Mouse (Mus musculus) frontal cortex, adult 2 months (tissue): ENCODE data around the gene Ube2f. TPM values are rescaled to one million over a fixed set of nuclear protein-coding genes. Genes with fewer than 3 reads are reported as not detected.

ENCODE experiments used
- DNase-seq, 2 experiments: peaks; one replicate each; pipeline ENCODE4 v3.0.0; 2022; ENCODE audit warnings: low spot score in 1 of 2; ENCODE audit errors: extremely low spot score in 1 of 2
- polyA plus RNA-seq: library from polyadenylated mRNA; depleted of rRNA; stranded (reverse); fragments of >200 nt; gene quantifications from 2 replicates; pipeline ENCODE4 v1.2.3, GENCODE M21; 2012

Gene Ube2f
- polyA plus RNA-seq, 1 experiment, result 60.1 TPM

DNA sequence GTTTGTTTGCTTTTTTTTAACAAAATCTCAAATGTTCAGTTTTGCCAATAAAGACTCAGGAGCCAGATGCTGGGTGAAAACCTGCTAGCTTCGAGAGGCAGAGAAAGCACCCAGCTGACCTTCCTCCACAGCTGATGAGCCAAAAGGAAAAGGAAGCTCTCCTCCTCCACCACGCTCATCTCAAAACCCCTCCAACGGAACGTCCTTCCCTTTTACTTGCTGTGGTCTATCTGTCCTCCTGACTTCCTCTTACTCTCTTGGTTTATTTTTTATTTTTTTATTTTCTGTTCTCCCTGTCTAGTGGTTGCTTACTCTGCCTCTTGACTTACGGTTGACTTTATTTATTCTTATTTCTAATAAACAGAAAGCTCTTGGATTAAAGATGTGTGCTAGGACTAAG is 14.7 kb upstream of the Ube2f start:
- DNase-seq, result no peak

DNA sequence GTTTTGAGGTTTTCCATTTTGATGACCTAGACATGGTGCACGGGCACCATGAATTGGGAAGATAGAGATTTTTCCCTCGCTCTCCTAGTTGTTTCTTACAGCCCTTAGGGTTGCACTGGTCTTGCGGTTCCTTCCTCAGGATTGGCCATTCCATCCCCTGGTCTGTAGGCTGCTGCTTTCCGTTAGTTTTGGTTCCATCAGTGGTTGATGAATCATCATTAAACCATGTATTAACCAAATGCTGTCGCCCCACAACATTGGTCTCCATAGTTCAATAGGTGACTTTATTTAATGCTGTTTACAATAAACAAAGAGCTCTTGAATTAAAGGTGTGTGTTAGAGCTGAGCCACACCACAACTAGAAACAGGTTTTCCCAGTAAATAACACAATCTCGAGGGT is 12.4 kb upstream of the Ube2f start:
- DNase-seq, result no peak

DNA sequence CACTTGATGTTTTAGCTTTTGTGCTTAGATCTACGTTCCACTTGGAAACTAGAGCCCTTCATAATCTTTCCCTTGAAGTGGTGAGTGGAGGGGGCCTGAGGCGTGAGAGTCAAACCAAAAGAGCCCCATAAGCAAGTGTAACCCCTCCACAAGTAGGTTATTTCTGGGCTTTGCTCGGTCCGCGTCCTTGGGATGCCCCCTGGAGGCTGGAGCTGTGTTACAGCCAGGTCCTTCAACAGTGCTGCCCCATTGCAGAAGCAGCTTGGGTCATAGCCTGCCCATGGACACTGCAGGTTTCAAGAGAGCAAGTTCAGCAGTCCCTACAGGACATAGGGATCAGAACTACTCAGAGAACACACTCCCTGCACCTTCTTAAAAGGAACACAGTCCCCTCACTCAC is 11.0 kb upstream of the Ube2f start:
- DNase-seq, result peak in 1 of 2 experiments; percentile 75

DNA sequence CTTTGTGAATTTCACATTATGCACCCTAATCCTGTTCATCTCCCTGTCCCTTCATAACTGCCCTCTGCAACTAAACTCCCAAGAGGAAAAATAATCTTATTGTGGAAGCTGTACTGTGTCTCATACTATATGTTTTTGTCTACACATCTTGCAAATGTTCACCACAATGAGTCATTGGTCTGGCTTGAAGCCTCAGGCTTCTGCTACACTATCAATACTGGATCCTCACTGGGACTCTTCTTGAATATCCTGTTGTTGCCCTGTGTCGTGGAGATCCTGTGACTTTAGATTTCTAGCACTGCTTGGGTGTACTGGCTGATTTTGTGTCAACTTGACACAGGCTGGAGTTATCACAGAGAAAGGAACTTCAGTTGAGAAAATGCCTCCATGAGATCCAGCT is 10.3 kb upstream of the Ube2f start:
- DNase-seq, result no peak

DNA sequence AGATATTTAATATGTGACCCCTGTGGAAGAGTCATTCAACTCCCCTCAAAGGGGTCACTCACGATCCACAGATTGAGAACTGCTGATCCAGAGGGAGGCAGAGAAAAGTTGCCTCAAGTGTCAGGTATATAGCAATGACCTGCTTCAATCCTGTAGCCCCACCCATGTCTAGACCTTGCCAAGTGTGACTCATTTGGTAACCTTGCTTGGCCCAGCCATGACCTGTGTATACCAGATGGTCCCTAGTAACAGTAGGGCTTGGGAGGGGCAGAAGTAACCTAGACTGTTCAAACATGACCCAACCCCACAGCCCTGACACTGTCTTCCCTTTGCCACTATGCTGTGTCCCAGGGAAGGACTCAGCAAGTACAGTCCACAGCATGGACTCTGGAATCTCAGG is 9.4 kb upstream of the Ube2f start:
- no peak for DNase-seq

DNA sequence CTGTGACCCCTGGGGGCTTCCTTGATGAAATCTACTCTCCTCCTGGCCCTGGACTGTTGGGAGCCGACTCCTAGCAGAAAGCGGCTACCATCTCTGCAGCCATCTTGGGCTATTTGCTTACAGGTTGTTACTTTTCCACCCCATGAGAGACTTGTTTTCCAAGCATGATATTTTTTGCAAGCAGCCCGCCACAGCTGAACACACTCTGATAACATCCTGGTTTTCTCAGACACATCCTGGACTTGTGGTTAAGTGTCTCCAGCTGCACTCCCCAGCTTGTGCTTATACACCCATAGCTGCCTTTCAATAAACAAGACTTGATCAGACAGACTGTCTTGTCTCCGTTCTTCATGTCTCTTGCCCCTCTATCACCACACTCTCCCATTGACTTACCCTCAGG is 8.9 kb upstream of the Ube2f start:
- no peak for DNase-seq

DNA sequence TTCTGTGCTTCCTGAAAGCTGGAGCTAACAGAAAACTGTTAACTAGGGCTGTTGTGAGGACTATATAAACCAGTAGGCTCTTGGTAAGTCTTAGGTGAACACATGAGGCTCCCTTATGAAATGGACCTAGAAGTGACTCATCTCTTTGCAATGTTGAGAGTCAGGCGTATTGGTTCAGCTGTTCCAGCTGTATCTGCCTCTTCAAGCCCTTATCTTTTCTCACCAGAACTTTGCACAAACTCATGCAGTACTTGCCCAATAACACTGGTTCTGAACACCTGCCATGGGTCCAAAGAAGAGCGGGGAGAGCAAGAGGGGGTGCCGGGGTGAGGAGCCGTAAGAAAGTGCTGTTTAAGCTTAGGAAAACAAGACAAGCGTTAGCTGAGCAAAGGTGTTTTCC is 1.9 kb upstream of the Ube2f start:
- no peak for DNase-seq

DNA sequence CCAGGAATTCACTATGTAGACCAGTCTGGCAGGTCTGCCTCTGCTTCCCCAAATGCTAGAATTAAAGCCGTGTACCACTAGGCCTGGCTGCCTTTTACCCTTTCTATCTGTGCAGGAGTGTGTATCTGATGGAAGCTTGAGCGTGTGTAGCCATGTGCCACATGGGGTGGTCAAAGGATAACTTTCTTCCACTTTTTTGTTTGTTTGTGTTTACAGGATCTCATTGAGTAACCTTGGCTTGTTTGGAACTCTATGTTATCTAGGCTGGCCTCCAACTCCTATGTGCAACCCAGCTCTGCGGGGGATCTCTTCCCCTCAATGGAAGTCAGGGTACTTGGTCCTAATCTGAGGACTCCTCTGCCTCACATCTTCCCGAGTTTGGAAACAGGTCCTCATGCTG is 1.1 kb upstream of the Ube2f start:
- no peak for DNase-seq

DNA sequence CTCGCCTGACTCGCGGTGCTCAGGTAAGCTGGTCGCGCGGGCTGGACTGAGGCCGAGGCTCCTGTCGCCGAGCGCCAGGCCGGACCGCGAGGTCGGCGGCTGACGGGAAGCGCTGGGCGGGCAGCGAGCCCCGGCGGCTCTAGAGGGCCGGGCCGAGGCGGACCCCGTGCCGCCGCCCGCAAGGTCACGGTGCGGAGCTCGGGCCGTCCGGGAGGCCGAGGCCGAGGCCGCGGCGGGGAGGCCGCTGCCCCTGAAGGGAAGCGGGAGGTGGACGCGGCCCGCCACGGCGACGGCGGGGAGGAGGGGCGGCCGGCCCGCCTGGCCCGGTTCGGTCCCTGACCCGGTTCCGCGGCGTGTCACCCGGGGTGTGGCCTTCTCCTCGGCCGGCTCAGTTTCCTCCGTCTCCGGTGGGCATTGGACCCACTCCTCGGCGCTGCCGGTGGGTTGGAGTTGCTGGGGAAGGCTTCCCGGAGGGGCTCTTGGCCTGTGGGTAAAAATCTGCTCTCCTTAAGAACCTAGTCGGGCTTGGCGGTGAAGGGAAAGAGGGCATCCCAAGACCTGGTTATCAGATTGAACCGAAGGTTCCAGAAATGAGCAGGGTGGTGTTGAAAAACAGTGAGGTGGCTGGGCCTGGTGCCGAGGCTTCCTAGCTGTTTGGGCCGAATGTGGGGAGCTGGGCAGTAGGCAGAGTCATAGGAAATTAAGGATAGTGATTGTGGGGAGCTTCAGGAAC is 477 bp downstream of the Ube2f start:
- DNase-seq, result no peak

DNA sequence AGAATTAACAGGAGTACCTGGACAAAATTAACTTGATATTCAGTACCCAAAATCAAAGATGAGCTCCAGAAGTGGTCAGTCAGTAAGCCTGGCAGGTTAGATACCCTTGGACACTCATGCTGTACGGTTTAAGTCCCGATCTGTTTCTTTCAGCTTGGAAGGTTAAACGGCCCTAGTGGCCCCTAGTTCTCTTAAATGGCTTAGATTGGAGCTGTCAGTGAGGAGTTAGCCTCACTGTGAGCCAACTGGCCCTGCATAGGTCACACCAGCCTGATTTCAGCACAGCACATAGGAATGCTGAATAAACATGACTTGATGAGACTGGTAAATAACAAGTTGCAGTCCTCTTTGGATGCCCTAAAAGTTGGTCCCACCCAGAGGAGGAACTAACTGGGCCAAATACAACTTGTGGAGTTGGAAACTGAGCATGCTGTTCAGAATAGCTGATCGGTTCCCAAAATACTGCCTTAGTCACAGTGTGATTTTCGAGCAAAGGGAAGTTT is 1.1 kb downstream of the Ube2f start:
- no peak for DNase-seq

DNA sequence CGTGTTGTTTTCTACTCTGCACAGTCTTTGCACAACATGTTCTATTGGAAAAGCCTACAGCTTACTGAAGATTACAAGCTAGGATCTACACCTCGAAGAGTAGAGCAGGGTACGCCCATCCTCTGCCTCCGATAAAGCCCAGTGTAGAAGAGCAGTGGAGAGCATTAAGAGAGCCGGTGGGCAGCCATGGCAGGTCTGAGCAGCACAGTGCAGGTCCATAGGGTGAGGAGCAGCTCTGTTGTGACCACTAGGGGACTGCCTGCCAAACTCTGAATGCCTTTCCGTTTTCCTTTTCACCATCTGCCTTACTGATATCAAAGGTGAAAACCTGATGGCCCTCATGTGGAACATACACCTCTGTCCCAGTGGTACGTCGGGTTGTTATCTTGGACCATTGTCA is 1.8 kb downstream of the Ube2f start:
- DNase-seq, result no peak

DNA sequence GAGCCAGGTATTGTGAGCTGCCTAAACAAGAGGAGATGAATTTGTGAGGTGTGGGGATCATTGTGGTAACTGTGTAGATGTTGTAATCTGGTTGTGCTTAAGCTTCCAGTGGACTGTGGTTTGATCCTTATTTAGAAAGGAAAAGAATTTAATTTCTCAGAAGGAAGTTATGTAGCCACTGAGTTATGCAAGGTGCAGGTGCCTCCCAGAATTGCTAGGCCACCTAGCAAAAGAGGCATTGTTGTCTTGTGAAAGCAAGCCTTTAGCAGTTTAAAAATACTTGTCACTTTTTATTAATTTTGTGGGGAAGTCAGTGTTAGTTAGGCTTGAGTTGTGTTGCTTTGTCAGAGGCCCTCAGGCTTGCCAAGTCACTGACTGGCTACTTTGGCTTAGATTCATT is 7.8 kb downstream of the Ube2f start:
- no peak for DNase-seq

DNA sequence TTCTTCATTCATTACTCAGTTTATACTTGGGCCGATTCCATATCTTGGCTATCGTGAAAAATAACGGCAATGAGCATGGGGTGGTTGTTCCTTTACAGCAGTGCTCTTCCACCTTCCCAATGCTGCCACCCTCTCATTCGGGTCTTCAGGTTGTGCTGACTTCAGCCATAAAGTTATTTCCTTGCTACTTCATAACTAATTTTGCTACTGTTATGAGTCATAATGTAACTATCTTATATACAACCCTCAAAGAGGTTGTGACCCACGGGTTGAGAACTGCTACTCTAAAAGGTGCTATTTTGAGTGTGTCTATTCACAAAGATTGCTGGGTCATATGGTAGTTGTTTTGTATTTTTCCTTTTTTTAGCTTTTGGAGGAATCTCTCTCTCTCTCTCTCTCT is 9.7 kb downstream of the Ube2f start:
- DNase-seq, result no peak

DNA sequence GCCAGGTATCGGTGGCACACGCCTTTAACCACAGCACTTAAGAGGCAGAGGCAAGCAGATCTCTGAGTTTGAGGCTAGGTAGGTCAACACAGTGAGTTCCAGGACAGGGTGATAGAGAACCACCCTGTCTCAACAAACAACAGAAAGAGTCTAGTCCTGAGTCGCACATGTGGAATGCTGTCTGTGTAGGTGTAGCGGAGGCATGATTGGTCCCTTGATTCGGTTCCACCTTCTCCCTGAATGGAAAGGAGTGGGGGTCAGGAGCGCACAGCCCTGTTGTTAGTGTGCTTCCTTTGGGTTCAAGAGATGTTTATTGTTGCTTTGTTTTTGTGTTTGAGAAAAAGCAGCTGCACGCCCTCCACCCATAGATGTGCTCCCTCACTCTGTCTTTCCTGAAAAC is 12.4 kb downstream of the Ube2f start:
- DNase-seq, result no peak

DNA sequence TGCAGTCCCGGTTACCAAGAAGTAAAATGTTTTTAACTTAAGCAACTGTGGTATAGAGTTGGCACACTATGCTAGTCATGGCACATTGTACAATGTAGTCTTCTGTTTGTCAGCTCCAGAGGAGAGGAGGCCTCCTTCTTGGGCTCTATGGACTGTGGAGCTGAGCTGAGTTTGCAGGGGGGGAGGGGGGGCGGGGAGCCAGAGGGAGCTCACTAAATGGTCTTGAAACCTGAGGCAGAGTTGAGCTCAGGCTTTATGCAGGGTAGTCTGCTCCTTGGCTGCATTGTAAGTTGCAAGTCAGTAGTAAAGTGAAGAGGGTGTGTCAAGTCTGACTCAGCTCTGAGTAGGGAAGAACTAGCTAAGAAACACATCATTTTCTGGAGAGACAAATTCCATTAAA is 22.2 kb downstream of the Ube2f start:
- no peak for DNase-seq

DNA sequence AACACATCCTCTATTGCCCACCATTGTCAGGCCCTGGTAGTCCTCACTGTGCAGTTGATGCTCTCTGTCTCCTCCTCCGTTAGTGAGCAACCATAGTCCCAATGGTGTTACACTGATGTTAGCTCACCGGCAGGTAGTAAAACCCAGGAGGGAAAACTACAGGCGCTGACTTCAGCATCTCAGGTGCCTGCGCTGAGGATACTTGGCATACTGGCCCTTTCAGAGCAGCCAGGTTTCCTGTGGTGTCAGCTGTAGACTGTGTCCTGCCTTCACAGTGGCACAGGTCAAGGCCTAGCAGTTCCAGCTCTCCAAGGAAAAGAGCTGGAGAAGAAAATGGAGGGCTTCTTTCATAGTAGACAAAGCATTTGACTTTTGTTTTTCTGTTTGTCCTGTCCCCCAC is 26.5 kb downstream of the Ube2f start:
- DNase-seq, result no peak

DNA sequence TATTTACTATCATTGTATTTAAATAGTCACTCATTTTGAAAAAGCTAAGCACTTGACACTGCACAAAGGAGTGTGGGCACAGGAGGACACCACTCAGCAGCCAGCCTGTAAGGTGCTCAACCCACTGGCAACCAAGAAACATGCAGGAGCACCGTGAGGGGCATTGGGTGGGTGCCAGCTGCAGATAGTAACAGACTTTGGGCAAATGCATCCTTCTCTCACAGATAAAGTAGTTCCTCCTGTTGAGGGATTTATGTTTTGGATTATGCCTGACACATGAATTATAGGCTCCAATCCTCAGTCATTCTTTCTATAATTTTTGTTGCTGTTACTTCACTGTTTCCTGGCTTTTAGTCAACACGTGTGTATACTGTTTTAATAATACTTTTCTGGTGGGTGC is 27.4 kb downstream of the Ube2f start:
- DNase-seq, result no peak

DNA sequence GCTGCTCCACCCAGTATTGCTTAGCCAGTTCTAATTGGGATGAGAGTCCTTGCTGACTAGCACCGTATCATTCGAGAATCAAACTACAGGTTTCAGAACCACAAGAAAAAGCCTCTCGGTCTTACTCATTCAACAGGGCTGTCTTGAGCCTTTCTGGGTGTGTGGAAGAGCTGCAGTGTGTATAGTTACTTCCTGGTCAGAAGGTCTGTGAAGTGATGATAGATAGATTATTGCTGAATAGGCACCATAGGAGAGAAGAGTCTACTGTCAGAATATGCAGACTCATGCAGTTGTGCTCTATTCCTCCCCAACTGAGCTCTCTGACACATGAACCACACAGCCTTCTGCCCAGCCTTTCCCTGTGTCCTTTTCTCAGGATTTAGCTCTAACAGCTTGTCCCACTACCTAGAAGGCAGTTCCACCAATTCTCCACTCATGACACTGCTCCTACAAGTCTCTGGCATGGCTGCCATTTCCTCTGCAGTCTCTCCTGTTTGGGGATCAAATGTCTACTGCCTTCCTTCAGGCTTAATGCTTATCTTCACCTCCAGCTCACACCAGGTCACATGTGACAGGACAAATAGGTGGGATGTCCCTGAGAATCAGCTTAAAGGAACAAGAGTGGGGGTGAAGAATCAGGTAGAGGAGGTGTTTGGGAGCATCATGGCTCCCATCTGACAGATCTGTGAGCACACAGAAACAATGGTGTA is 28.5 kb downstream of the Ube2f start:
- DNase-seq, result no peak

DNA sequence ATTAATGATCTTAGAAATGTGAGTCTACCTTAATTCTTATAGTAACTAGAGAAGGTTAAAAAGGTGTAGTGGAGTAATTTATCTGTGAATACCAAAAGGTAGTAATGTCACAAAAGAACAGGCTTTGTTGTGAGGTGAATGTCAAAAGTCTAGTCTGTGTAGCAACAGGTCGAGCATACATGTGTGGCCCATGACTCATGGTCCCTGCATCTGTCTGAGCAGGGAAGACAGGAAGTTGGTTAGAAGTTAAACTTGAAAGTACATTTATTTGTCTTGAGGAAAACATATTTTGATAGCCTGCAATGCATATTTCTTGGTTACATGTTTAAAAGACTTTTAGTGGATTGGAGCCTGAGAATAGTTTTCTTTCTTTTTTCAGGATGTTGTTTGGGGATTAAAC is 29.0 kb downstream of the Ube2f start:
- DNase-seq, result no peak

DNA sequence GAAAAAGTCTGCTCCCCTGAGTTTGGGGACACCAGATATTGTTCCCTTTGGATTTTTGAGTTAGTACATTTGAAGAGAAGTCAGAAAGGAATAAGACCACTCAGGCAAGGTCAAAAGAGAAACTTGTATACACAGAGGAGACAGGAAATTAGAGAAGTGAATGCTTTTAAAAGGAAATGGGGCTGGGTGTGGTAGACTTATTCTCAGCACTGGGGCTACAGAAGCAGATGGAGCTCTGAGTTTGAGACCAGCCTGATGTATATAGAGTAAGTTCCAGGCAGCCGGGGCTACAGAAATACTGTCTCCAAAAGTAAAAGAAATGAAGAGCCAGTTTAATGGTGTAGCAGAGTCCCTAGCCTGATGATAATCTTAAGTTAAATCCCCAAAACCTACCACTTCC is 32.5 kb downstream of the Ube2f start:
- no peak for DNase-seq

DNA sequence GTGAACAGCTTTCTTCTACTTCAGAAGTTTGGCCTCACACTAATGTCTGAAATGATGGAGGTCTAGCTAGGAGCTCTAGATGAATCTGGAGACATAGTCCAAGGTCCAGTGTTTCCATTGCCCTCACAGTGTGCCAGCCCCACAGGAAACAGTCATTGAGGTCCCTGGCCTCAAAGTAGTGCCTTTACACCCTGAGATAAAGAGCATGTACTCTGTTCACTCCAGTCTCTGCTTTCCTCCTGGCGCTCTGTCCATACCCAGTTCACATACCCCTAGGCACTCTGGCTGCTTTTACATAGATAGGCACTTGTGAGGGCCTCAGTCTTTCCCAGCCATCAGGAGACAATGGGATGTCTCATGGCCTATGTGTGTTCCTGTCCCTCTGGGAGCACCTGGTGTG is 39.3 kb downstream of the Ube2f start:
- DNase-seq, result no peak

DNA sequence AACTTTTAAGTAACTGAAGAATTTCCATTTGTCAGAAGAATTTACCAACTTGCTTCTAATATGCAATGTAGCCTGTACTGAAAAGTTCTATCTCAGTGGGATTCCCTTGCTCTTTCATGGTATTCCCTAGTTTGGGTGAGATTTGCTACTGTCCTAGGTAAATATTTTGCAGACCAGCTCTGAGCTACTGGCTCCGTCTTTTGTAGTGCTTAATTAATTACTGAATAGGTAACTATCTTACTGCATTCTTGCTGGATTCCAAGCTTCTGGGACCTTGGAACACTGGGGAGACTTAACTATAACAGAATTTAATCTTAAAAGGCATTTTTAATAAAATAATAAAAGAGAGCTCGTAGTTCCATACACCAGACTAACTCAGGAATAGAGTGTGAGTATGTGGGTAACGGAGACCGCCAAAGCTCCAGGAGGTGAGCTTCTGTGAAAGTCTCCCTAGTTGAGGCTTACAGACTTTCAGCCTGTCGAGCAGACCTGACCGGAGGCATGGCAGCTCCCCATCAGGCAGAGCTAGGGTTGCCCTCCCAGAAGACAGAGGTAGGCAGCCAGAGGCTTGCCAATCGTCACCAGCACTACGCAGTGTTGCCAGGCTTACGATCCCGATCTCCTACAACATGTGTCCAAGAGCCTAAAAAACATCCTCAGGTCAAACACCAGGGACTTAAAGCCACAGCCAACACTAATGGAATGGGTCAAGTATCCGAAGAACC is 42.2 kb downstream of the Ube2f start:
- no peak for DNase-seq
